Mouse (Mus musculus) adrenal gland, postnatal 25 days (tissue): ENCODE results near the gene Skor1. TPM values are rescaled to one million over a fixed set of nuclear protein-coding genes. Genes with fewer than 3 reads are reported as not detected.
A peak's percentile ranks its signal among the peaks of the same experiment; 100 is the strongest.

Experiments used
- DNase-seq: peaks from one replicate; pipeline ENCODE4 v3.0.0; 2021; ENCODE audit warnings: mixed read lengths
- total RNA-seq: library from RNA; stranded (reverse); gene quantifications from 2 replicates; pipeline ENCODE4 v1.2.3, GENCODE M21; 2021

Skor1 gene
- total RNA-seq, 1 experiment from 2014 or later = 0.12 TPM

- DNase-seq = peak; percentile 15
Observed at GRCm38 (mm10) chr9:63091101-63091921, 57.5 kb downstream of the Skor1 start.

- no peak for DNase-seq
Observed at GRCm38 (mm10) chr9:63089141-63089540, 59.6 kb downstream of the Skor1 start.

Other genes with a start within 250 kb of the Skor1 start
- gene Pias1, start 161.0 kb downstream of the Skor1 start, total RNA-seq = 34.3 and 42.2 TPM in 2 replicates
- 35.5 and 50.7 TPM in 2 replicates for gene Map2k5, start 228.9 kb upstream of the Skor1 start, total RNA-seq